Mouse (Mus musculus) limb, embryonic 11.5 days (tissue): Measurements from ENCODE around the gene Olfr340. TPM values are rescaled to one million over a fixed set of nuclear protein-coding genes. Genes with fewer than 3 reads are reported as not detected.
"Not testable (repeated sequence)": the region's sequence is repeated elsewhere in the genome, so short reads cannot be mapped to it uniquely, and the experiment has no call there.

Experiments
- ATAC-seq: fragments of 200-750 bp; cut with Nextera tagmentation; 2 replicates; pipeline ENCODE4 v1.8.0; 2017; ENCODE audit warnings: low read depth; ENCODE audit not compliant: insufficient number of reproducible peaks, low FRiP score, low TSS enrichment
- DNase-seq: peaks from one replicate; pipeline ENCODE4 v3.0.0-alpha.2; 2015; ENCODE audit warnings: low spot score
- H3K27ac ChIP-seq: fragments of 300-500 bp; sonication (generic); replicated peaks from 2 replicates; pipeline ENCODE4 v1.5.1; 2014; ENCODE audit warnings: low read depth, mild to moderate bottlenecking, low read length
- H3K27me3 ChIP-seq: fragments of 300-500 bp; sonication (generic); 2 replicates; pipeline ENCODE4 v1.6.1; 2014; ENCODE audit warnings: mild to moderate bottlenecking, low read length, mixed read lengths; ENCODE audit not compliant: control insufficient read depth, insufficient read depth
- H3K36me3 ChIP-seq: fragments of 300-500 bp; sonication (generic); 2 replicates; pipeline ENCODE4 v1.6.1; 2014; ENCODE audit warnings: mild to moderate bottlenecking, low read length, moderate library complexity, mixed read lengths; ENCODE audit not compliant: control insufficient read depth, insufficient read depth
- H3K4me1 ChIP-seq: fragments of 300-500 bp; sonication (generic); 2 replicates; pipeline ENCODE4 v1.6.1; 2014; ENCODE audit warnings: low read length, mixed read lengths; ENCODE audit not compliant: control insufficient read depth, insufficient read depth
- H3K4me2 ChIP-seq: fragments of 300-500 bp; sonication (generic); 2 replicates; pipeline ENCODE4 v1.6.1; 2014; ENCODE audit warnings: low read depth, mild to moderate bottlenecking, moderate library complexity; ENCODE audit not compliant: severe bottlenecking
- H3K4me3 ChIP-seq: fragments of 300-500 bp; sonication (generic); 2 replicates; pipeline ENCODE4 v1.5.1; 2014; ENCODE audit warnings: low read depth, low read length
- H3K9ac ChIP-seq: fragments of 300-500 bp; sonication (generic); 2 replicates; pipeline ENCODE4 v1.6.1; 2014; ENCODE audit warnings: mild to moderate bottlenecking, low read length
- H3K9me3 ChIP-seq: fragments of 300-500 bp; sonication (generic); 2 replicates; pipeline ENCODE4 v1.6.1; 2016; ENCODE audit warnings: low read length; ENCODE audit not compliant: control insufficient read depth
- WGBS: fragments of 180-500 bp; shearing (Covaris S2); extraction: QIAGEN DNeasy Blood & Tissue Kit; methylation state at CpG from one replicate; pipeline ENCODE4 v1.1.7; 2014; 5-methylcytosine and 5-hydroxymethylcytosine counted together
- polyA plus RNA-seq: library from polyadenylated mRNA; unstranded; fragments of >200 nt; fragmentation: Nextera tagmentation; extraction: Ambion mirVana; gene quantifications from 2 replicates; pipeline ENCODE4 v1.2.1, GENCODE M21; 2014

Olfr340 gene
- not detected in 2 replicates for polyA plus RNA-seq

DNA sequence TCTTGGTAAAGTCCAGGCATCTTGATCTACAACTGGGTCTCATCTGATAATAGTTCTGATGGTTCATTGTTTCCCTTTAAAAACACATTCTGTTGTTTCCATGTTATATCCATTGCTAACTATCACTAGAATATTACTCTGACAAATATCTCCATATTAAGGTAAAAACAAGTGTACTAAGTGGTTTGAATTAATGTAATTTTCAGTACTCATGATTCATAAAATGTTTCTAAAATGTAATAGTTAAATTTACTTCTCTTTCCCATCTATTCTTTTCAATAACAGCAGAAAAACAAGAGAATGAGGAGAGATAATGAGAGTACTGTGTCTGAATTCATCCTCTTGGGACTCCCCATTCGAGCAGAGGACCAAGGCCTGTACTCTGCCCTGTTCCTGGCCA is at the start of gene Olfr340:
TSS of gene Olfr340 (plus strand) at position 301 of the 400 bp plus-strand sequence.
- Histone ChIP-seq H3K9me3 (no peaks in the 10 kb centered on the region), H3K4me3 (no peak within 1 kb of the TSS), H3K27me3 (no peaks in the 10 kb centered on the region), H3K4me2 (no peak within 1 kb of the TSS), H3K9ac (no peak within 1 kb of the TSS), H3K27ac (no peak within 1 kb of the TSS), H3K4me1 (no peaks in the 10 kb centered on the region), H3K36me3 (no peaks in the 10 kb centered on the region)
- whole genome bisulfite sequencing: 81% methylated on average over 1 of the region's 1 CpGs
- no peak for DNase-seq
- no peak for ATAC-seq

DNA sequence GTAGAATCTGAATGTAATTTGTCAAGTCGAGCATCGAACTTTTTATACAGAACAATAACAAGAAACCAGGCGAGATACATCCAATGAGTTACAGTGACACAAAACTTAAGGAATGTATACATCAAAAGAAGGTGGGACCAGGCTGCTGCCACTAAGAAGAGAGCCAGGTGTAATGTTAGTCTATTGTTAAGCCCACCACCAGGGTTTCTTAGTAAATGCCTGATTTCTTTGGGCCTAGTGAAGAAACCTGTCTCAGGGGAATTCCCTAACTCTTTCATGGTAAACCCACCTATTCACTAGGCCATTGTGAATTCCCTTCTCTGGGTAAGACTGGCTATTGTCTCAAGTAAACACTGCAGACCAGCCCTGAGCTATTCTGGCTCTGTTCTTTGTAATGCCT is 37.2 kb upstream of the Olfr340 start:
- not testable (repeated sequence) for ATAC-seq, H3K9me3 ChIP-seq, H3K9ac ChIP-seq, H3K36me3 ChIP-seq, DNase-seq, H3K4me3 ChIP-seq, H3K4me2 ChIP-seq, H3K27ac ChIP-seq, H3K27me3 ChIP-seq, H3K4me1 ChIP-seq
- WGBS: 90% methylated on average over 3 of the region's 3 CpGs

DNA sequence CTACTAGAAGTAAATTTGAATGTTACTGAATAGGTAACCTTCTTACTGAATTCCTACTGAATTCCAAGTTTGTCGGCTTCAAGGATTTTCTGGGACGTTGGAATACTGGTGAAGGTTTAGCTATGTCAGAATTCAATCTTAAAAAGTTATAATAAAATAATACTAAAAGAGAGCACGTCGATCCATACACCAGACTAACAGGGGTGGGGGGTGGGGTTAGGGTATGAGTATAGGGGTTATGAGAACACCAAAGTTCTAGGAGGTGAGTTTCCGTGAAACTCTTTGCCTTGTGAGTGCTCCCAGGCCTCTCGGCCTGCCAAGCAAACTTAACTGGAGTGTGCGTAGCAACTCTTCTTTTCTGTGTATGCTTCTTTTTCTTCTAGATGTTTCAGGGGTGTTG is 36.8 kb upstream of the Olfr340 start:
- not testable (repeated sequence) for H3K4me2 ChIP-seq, H3K4me1 ChIP-seq, H3K27me3 ChIP-seq, H3K4me3 ChIP-seq, DNase-seq, ATAC-seq, H3K9ac ChIP-seq, H3K9me3 ChIP-seq, H3K27ac ChIP-seq, H3K36me3 ChIP-seq
- WGBS: 90% methylated on average over 7 of the region's 7 CpGs

DNA sequence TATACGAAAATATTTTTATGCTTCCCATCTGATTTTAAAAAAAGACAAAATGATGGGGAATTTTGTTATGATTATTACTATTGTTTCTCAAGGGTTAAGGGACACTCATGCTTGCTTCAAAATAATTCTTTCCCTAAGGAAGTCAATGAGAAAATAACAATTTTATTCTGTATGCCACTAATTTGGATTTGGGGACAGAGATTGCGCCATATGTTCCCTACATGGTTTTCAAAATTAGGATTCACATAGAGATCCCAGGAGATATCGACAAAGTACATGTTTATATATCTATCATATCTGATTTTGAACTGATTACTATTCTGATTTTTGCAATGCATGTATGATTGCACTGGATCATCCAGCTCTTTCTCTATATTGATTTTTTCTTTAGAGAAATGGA is 33.7 kb upstream of the Olfr340 start, which contains the start of gene Olfr339:
TSS of gene Olfr339 (plus strand) at position 301 of the 400 bp plus-strand sequence.
- Histone ChIP-seq H3K27me3 (no peaks in the 10 kb centered on the region), H3K4me2 (no peak within 1 kb of the TSS), H3K27ac (no peak within 1 kb of the TSS), H3K9me3 (0 out of 2 replicates have a peak, but pooled peaks cover 4% of the 10 kb centered on the region), H3K36me3 (no peaks in the 10 kb centered on the region), H3K4me1 (no peaks in the 10 kb centered on the region), H3K4me3 (no peak within 1 kb of the TSS), H3K9ac (no peak within 1 kb of the TSS)
- DNase-seq (no peak), ATAC-seq (no peak)
- 87% methylated on average over 3 of the region's 3 CpGs for WGBS

DNA sequence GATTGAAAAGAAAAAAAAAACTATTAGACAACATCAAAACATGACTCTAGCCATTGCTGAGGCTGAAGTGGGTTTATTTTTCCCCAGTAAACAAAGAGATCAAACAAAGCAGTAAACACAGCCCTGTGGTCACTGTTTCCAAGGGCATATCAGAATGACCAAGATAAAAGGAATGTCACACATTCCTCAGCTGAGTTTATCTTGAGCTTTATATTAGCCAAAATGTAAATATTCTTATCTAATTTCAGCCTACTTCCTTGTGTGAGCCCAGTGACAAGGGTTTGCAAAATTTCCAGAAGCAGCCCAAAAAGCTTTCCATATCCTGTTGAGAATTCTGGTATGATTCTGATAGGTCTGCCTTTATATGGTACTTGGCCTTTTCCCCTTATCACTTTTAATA is 21.2 kb downstream of the Olfr340 start:
- H3K27ac ChIP-seq: no peak overlapping the region
- H3K9ac ChIP-seq: no peak overlapping the region
- H3K4me2 ChIP-seq: no peak overlapping the region
- H3K4me3 ChIP-seq: no peak overlapping the region
- no peaks in the 10 kb centered on the region for H3K27me3 ChIP-seq
- no peak for ATAC-seq
- no peaks in the 10 kb centered on the region for H3K4me1 ChIP-seq
- no peak for DNase-seq
- H3K9me3 ChIP-seq: peaks cover 2% of the 10 kb centered on the region; the same call in 1 of the 2 replicates
- H3K36me3 ChIP-seq: no peaks in the 10 kb centered on the region

DNA sequence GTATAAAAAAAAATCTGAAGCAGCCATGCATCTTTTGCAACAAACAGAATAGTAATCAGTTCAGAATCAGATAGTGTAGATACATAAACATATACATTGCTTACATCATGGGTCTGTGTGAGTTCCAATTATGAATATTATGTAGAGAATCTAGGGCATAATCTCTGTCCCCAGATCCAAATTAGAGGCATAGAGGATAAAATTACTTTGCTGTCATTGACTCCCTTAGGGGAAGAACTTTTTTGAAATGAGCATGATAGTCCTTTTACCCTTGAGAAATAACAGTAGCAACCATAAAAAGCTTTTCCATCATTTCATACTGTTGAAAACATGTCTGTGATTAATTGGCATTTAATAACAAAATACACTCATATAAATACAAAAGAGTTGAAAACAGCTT is 30.0 kb downstream of the Olfr340 start, which contains the start of gene Olfr341:
TSS of gene Olfr341 (minus strand) at position 101 of the 400 bp plus-strand sequence.
- H3K27ac ChIP-seq: no peak within 1 kb of the TSS
- no peak within 1 kb of the TSS for H3K4me2 ChIP-seq
- DNase-seq: no peak
- no peaks in the 10 kb centered on the region for H3K36me3 ChIP-seq
- H3K9ac ChIP-seq: no peak within 1 kb of the TSS
- no peak for ATAC-seq
- H3K27me3 ChIP-seq: no peaks in the 10 kb centered on the region
- H3K4me1 ChIP-seq: no peaks in the 10 kb centered on the region
- H3K9me3 ChIP-seq: peaks cover 3% of the 10 kb centered on the region; the same call in 1 of the 2 replicates
- no peak within 1 kb of the TSS for H3K4me3 ChIP-seq

Other genes with a start within 250 kb of the Olfr340 start
- 4.0 and 4.2 TPM in 2 replicates for gene Ptgs1, start 222.2 kb upstream of the Olfr340 start, polyA plus RNA-seq
- not detected in 2 replicates for gene Olfr338, start 79.1 kb upstream of the Olfr340 start, polyA plus RNA-seq
- not detected in 2 replicates for gene Olfr339, start 33.6 kb upstream of the Olfr340 start, polyA plus RNA-seq
- not detected in 2 replicates for gene Olfr341, start 29.9 kb downstream of the Olfr340 start, polyA plus RNA-seq
- not detected in 2 replicates for gene Olfr342, start 72.4 kb downstream of the Olfr340 start, polyA plus RNA-seq
- gene Olfr344, start 114.1 kb downstream of the Olfr340 start, polyA plus RNA-seq: not detected in 2 replicates
- gene Olfr345, start 187.5 kb downstream of the Olfr340 start, polyA plus RNA-seq: not detected in 2 replicates
- gene Olfr346, start 233.2 kb downstream of the Olfr340 start, polyA plus RNA-seq: not detected in 2 replicates